Mouse (Mus musculus) ES-E14 (cell line): ENCODE results near the gene Rasl10b. TPM values are rescaled to one million over a fixed set of nuclear protein-coding genes. Genes with fewer than 3 reads are reported as not detected.

ENCODE experiments used
- DNase-seq: peaks from one replicate; pipeline ENCODE4 v3.0.0-alpha.2; 2013; ENCODE audit warnings: low read depth, low spot score
- H3K27ac ChIP-seq: 2 replicates; pipeline ENCODE4 v1.5.1; 2012; ENCODE audit warnings: low read depth, mild to moderate bottlenecking, low read length, moderate library complexity, mixed read lengths; ENCODE audit not compliant: poor library complexity, insufficient read depth, severe bottlenecking
- H3K36me3 ChIP-seq: 2 replicates; pipeline ENCODE4 v1.6.1; 2012; ENCODE audit warnings: mild to moderate bottlenecking, low read length, moderate library complexity, mixed read lengths; ENCODE audit not compliant: control insufficient read depth, poor library complexity, insufficient read depth, severe bottlenecking
- H3K4me1 ChIP-seq, 2 experiments: fragments of 150-350 bp in 1 of 2; sonication (generic) in 1 of 2; 2 replicates each; pipeline ENCODE4 v1.6.1; 2012; ENCODE audit warnings: low read length in 2 of 2, mild to moderate bottlenecking in 1 of 2, mixed read lengths in 1 of 2; ENCODE audit not compliant: control insufficient read depth in 2 of 2, insufficient read depth in 2 of 2, poor library complexity in 1 of 2
- H3K4me3 ChIP-seq, 2 experiments: fragments of 150-350 bp in 1 of 2; sonication (generic) in 1 of 2; 2 replicates each; pipeline ENCODE4 v1.5.1; 2012; ENCODE audit warnings: low read length in 2 of 2, low read depth in 1 of 2, mild to moderate bottlenecking in 1 of 2, mixed read lengths in 1 of 2; ENCODE audit not compliant: insufficient read depth in 1 of 2, poor library complexity in 1 of 2, severe bottlenecking in 1 of 2
- H3K9ac ChIP-seq: 2 replicates; pipeline ENCODE4 v1.6.1; 2012; ENCODE audit warnings: low read depth, mild to moderate bottlenecking, low read length, mixed read lengths; ENCODE audit not compliant: poor library complexity, insufficient read depth, severe bottlenecking
- H3K9me3 ChIP-seq: fragments of 150-350 bp; sonication (generic); 2 replicates; pipeline ENCODE4 v1.6.1; 2012; ENCODE audit warnings: low read depth, mild to moderate bottlenecking, low read length; ENCODE audit not compliant: control insufficient read depth, insufficient read depth
- CHD2 ChIP-seq: IDR thresholded peaks from 2 replicates; pipeline ENCODE4 v1.6.1; 2014; ENCODE audit warnings: mild to moderate bottlenecking, low read depth, low read length, inconsistent platforms
- HCFC1 ChIP-seq: IDR thresholded peaks from 2 replicates; pipeline ENCODE4 v1.6.1; 2012; ENCODE audit warnings: low read length, inconsistent platforms, borderline replicate concordance; ENCODE audit not compliant: insufficient read depth
- MAFK ChIP-seq: IDR thresholded peaks from 2 replicates; pipeline ENCODE4 v1.6.1; 2014; ENCODE audit warnings: mild to moderate bottlenecking, low read depth, low read length, inconsistent platforms; ENCODE audit not compliant: insufficient read depth
- ZC3H11A ChIP-seq: IDR thresholded peaks from 2 replicates; pipeline ENCODE4 v1.6.1; 2012; ENCODE audit warnings: low read depth, mild to moderate bottlenecking, inconsistent platforms, low read length, borderline replicate concordance
- ZNF384 ChIP-seq: IDR thresholded peaks from 2 replicates; pipeline ENCODE4 v1.6.1; 2012; ENCODE audit warnings: low read depth, low read length, inconsistent platforms
- in situ Hi-C, 2 experiments: fragments of 600-800 bp; cut with MboI; formaldehyde crosslinking; loops; one replicate each; pipeline ENCODE4 v1.15.1; 2025; ENCODE audit warnings: low sequenced_read_pairs in 2 of 2, inconsistent platforms in 1 of 2; ENCODE audit not compliant: unreplicated experiment in 2 of 2
- total RNA-seq: library from RNA; depleted of rRNA; stranded (reverse); fragments of 300-350 nt; gene quantifications from 2 replicates; pipeline ENCODE4 v1.2.3, GENCODE M21; 2012; rRNA removed

The Rasl10b gene
- total RNA-seq, 1 experiment, result 1.9 TPM

DNA sequence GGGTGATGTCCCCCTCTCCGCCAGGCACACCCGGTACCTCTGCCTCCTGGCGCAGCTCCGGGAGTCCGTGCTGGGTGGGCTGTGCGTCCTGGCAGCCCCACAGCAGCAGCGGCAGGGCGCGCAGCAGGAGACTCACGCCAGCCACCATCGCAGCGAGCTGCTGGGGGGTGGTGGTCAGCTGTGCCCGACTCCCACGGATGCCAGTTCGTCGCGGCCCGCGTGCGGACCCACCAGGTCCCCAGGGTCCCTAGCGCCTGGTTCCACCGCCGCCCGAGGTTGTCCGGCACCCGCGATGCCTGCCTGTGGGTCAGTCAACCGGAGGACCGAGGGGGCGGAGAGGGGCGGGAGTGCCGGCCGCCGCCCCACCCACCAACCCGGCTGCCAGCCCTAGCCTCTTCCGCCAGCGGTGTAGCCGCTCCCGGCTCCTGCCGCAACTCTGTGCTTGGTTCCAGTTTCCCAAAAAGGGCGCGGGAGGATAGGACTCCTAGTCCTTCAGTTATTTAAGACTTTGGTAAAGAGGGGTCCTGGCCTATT lies 53.8 kb downstream of the Rasl10b start, which contains the start of gene Mmp28:
Gene Mmp28 (minus strand): TSS at position 361 of the 534 bp plus-strand sequence.
- in situ Hi-C loops, result no loop called here
- TF ChIP-seq ZNF384 (no peak), CHD2 (no peak), MAFK (no peak), HCFC1 (no peak), ZC3H11A (no peak)
- no peaks in the 10 kb centered on the region; the same call in 1 of the 2 replicates for H3K9me3 ChIP-seq
- H3K27ac ChIP-seq, result no peak within 1 kb of the TSS
- no peak for DNase-seq
- H3K4me1 ChIP-seq, result no peaks in the 10 kb centered on the region
- H3K9ac ChIP-seq, result peak within 1 kb of the TSS; percentile 67
- H3K36me3 ChIP-seq, result no peaks in the 10 kb centered on the region
- peak within 1 kb of the TSS; percentile 72 to 84 for H3K4me3 ChIP-seq

DNA sequence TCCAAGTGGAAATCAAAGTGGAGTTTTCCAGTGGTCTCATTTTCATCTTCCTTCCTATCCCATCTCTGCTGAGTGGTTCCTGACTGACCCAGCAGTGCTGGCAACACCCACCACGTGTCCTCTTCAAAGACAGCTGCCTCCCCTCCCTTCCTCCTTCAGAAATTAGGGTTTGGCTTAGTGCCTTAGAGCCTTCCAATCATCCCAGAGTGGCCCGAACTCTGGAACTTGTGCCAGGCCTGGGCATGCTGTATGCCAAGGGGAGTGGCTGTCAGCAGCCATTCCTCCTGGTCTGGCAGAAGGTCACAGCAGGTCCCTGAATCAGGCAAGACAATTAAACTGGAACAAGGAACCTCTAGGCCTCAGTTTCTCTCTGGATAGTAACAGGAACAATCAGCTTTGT lies 57.0 kb downstream of the Rasl10b start:
- H3K27ac ChIP-seq, result no peak overlapping the region
- H3K4me3 ChIP-seq, result no peak overlapping the region
- H3K36me3 ChIP-seq, result no peaks in the 10 kb centered on the region
- H3K9me3 ChIP-seq, result peaks cover 12% of the 10 kb centered on the region
- H3K9ac ChIP-seq, result no peak overlapping the region
- H3K4me1 ChIP-seq, result no peaks in the 10 kb centered on the region
- in situ Hi-C loops, result no loop called here
- no peak for DNase-seq
- no peak for TF ChIP-seq ZNF384
- no peak for TF ChIP-seq HCFC1
- no peak for TF ChIP-seq CHD2
- TF ChIP-seq ZC3H11A, result no peak
- no peak for TF ChIP-seq MAFK

DNA sequence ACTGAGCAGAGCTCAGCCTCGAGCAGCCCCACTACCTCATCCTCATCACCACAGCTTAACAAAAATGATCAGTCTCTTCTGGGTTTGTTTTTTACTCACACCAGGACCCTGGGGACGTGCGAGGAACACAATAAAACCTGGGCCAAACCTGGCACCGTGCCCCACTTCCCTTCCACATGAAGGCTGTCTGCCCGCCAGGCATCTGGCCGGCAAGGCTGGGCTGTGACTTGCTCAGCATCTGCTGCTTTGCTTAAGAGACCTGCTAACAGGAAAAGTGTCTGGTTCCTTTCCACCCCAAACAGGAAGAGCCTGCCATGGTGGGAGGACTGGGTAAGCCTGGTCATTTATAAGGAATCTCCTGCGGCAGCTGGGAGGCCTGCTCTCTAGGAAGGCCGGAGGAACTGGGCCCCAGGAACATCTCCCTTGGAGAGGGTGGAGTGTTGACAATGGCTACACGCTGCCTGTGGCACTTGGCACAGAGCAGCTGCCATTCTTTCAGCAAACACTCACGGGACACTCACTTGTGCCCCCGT lies 58.2 kb downstream of the Rasl10b start:
- Histone ChIP-seq H3K4me3 (no peak overlapping the region), H3K27ac (no peak overlapping the region), H3K36me3 (no peaks in the 10 kb centered on the region), H3K9me3 (peaks cover 14% of the 10 kb centered on the region), H3K9ac (no peak overlapping the region), H3K4me1 (no peaks in the 10 kb centered on the region)
- in situ Hi-C loops, result no loop called here
- TF ChIP-seq ZNF384, result no peak
- TF ChIP-seq CHD2, result no peak
- no peak for TF ChIP-seq ZC3H11A
- TF ChIP-seq HCFC1, result no peak
- TF ChIP-seq MAFK, result no peak
- DNase-seq, result no peak

DNA sequence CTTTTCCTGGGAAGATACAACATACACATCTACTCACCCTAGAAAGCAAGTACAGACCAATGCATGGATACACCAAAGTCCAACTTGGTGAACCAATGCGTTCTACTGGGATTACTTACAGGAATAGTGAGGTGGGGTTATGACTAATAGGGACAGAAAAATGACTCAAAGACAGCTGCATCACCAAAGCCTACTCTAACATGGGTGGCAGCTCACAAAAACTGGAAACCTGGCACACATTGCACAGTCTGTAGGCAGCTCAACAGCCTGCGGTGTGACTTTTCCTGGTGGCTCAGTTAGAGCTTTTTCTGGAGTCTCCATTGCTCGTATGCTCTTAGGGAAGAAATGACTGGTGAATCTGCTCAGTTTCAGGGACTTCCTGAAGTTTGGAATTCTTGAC lies 59.8 kb downstream of the Rasl10b start:
- no peak for TF ChIP-seq ZC3H11A
- no peak for TF ChIP-seq HCFC1
- no peak for TF ChIP-seq CHD2
- no peak for TF ChIP-seq ZNF384
- no peak for TF ChIP-seq MAFK
- Histone ChIP-seq H3K36me3 (no peaks in the 10 kb centered on the region), H3K9me3 (peaks cover 14% of the 10 kb centered on the region), H3K4me1 (no peaks in the 10 kb centered on the region), H3K27ac (no peak overlapping the region), H3K9ac (no peak overlapping the region), H3K4me3 (no peak overlapping the region)
- no peak for DNase-seq
- in situ Hi-C loops, result no loop called here

Other genes starting within 250 kb of the Rasl10b start
- gene Slfn4, start 234.0 kb upstream of the Rasl10b start, total RNA-seq, result 0.58 and 1.3 TPM in 2 replicates
- 2.4 and 3.3 TPM in 2 replicates for gene Slfn3, start 217.8 kb upstream of the Rasl10b start, total RNA-seq
- gene Slfn14, start 122.4 kb upstream of the Rasl10b start, total RNA-seq, result not detected in 2 replicates
- gene Ap2b1, start 110.1 kb upstream of the Rasl10b start, total RNA-seq, result 49.0 and 58.5 TPM in 2 replicates
- gene Pex12, start 106.6 kb upstream of the Rasl10b start, total RNA-seq, result 5.4 and 10.0 TPM in 2 replicates
- gene Gas2l2, start 20.3 kb downstream of the Rasl10b start, total RNA-seq, result 0.09 TPM in 1 of 2 replicates, not detected in the other
- 0.36 TPM in 1 of 2 replicates, not detected in the other for gene 1700020L24Rik, start 28.5 kb downstream of the Rasl10b start, total RNA-seq
- 0.79 and 1.3 TPM in 2 replicates for gene Mmp28, start 53.9 kb downstream of the Rasl10b start, total RNA-seq
- gene Taf15, start 63.9 kb downstream of the Rasl10b start, total RNA-seq, result 33.8 and 53.8 TPM in 2 replicates
- gene Heatr9, start 113.0 kb downstream of the Rasl10b start, total RNA-seq, result not detected in 2 replicates
- not detected in 2 replicates for gene Ccl5, start 121.4 kb downstream of the Rasl10b start, total RNA-seq
- 0.18 TPM in 1 of 2 replicates, not detected in the other for gene Ccl9, start 169.5 kb downstream of the Rasl10b start, total RNA-seq
- gene Ccl6, start 183.9 kb downstream of the Rasl10b start, total RNA-seq, result 0.36 and 0.42 TPM in 2 replicates
- gene Rpl9-ps1, start 236.5 kb downstream of the Rasl10b start, total RNA-seq, result not detected in 2 replicates
- gene Ccl3, start 240.2 kb downstream of the Rasl10b start, total RNA-seq, result 1.1 and 1.3 TPM in 2 replicates